Mouse (Mus musculus): ENCODE measurements around the gene Fam155a.
A peak's percentile ranks its signal among the peaks of the same experiment; 100 is the strongest.

The Fam155a gene

GRCm38 (mm10) chr8:9656901-9657300 is 114.1 kb downstream of the Fam155a start:
- no peak for DNase-seq

GRCm38 (mm10) chr8:9654826-9655225 is 116.1 kb downstream of the Fam155a start:
- peak; percentile 10 for DNase-seq

GRCm38 (mm10) chr8:9653643-9654042 is 117.3 kb downstream of the Fam155a start:
- no peak for DNase-seq

- DNase-seq: no peak
Observed at GRCm38 (mm10) chr8:9638162-9638561, 132.8 kb downstream of the Fam155a start.

GRCm38 (mm10) chr8:9635240-9635639 is 135.7 kb downstream of the Fam155a start:
- DNase-seq: no peak

- no peak for DNase-seq
Observed at GRCm38 (mm10) chr8:9607086-9607701, 163.8 kb downstream of the Fam155a start.

GRCm38 (mm10) chr8:9596003-9596402 is 175.0 kb downstream of the Fam155a start:
- DNase-seq: no peak

- DNase-seq: no peak
Observed at GRCm38 (mm10) chr8:9581836-9582235, 189.1 kb downstream of the Fam155a start.

GRCm38 (mm10) chr8:9580192-9580591 is 190.8 kb downstream of the Fam155a start:
- DNase-seq: no peak

- no peak for DNase-seq
Observed at GRCm38 (mm10) chr8:9571977-9572376, 199.0 kb downstream of the Fam155a start.

GRCm38 (mm10) chr8:9569516-9570170 is 201.3 kb downstream of the Fam155a start:
- DNase-seq: peak; percentile 40

GRCm38 (mm10) chr8:9549199-9549598 is 221.8 kb downstream of the Fam155a start:
- DNase-seq: no peak

- no peak for DNase-seq
Observed at GRCm38 (mm10) chr8:9547558-9547954, 223.4 kb downstream of the Fam155a start.

- DNase-seq: no peak
Observed at GRCm38 (mm10) chr8:9546919-9547557, 223.9 kb downstream of the Fam155a start.

GRCm38 (mm10) chr8:9546429-9546828 is 224.5 kb downstream of the Fam155a start:
- DNase-seq: no peak

- no peak for DNase-seq
Observed at GRCm38 (mm10) chr8:9545665-9546064, 225.3 kb downstream of the Fam155a start.

- no peak for DNase-seq
Observed at GRCm38 (mm10) chr8:9535730-9536372, 235.1 kb downstream of the Fam155a start.

GRCm38 (mm10) chr8:9526515-9526914 is 244.4 kb downstream of the Fam155a start:
- no peak for DNase-seq

- no peak for DNase-seq
Observed at GRCm38 (mm10) chr8:9521577-9521976, 249.4 kb downstream of the Fam155a start.

GRCm38 (mm10) chr8:9500751-9501150 is 270.2 kb downstream of the Fam155a start:
- DNase-seq: no peak

- no peak for DNase-seq
Observed at GRCm38 (mm10) chr8:9494225-9494598, 276.7 kb downstream of the Fam155a start.

- no peak for DNase-seq
Observed at GRCm38 (mm10) chr8:9493557-9494224, 277.3 kb downstream of the Fam155a start.

GRCm38 (mm10) chr8:9482565-9482964 is 288.4 kb downstream of the Fam155a start:
- DNase-seq: no peak

Data from cerebellum, adult 11 months (tissue).